Mouse (Mus musculus): ENCODE data around the gene Bach2. TPM values are rescaled to one million over a fixed set of nuclear protein-coding genes. Genes with fewer than 3 reads are reported as not detected.

The Bach2 gene
- polyA plus RNA-seq, 1 experiment from 2014 or later: 7.3 TPM

- Histone ChIP-seq H3K4me1 (ENCODE audit: control insufficient read depth, insufficient read depth, low read length) (peaks cover 7% of the 10 kb centered on the region; the same call in 1 of the 2 replicates), H3K27me3 (replicated peaks; ENCODE audit: control insufficient read depth, insufficient read depth, low read length) (no peaks in the 10 kb centered on the region), H3K9me3 (ENCODE audit: control insufficient read depth, low read length) (no peaks in the 10 kb centered on the region), H3K36me3 (ENCODE audit: control insufficient read depth, insufficient read depth, low read length) (no peaks in the 10 kb centered on the region), H3K4me3 (ENCODE audit: low read depth, low read length) (no peak overlapping the region), H3K27ac (replicated peaks; ENCODE audit: low read depth, low read length) (no peak overlapping the region), H3K9ac (ENCODE audit: low read depth, low read length) (no peak overlapping the region), H3K4me2 (ENCODE audit: low read depth, low read length) (no peak overlapping the region)
- DNase-seq (ENCODE audit: low spot score) (no peak), ATAC-seq (ENCODE audit: low read depth) (no peak)
- 76% methylated on average over 12 of the region's 12 CpGs for WGBS
Observed at GRCm38 (mm10) chr4:32335659-32336058, 97.1 kb downstream of the Bach2 start.

DNA sequence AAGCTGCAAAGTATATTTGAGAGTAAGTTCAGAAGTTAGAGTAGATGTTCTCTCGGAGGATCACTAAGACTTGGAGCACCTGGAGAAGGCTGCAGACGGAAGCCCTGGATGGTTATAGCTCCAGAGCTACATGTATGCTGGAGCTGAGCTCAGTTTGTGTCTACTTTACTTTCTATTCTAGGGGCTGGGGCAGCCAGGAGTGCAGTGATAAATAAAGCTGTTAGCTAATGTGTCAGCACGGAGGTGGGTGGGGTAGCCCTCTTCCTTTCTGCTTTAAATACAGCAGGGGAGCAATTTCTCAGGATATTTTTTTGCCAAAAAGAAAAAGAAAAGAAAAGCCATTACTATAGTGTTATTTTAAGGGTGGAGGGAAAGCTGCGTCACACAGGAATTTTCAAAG, 98.0 kb downstream of the Bach2 start:
- H3K4me3 ChIP-seq (ENCODE audit: low read depth, low read length): no peak overlapping the region
- H3K4me1 ChIP-seq (ENCODE audit: control insufficient read depth, insufficient read depth, low read length): peaks cover 7% of the 10 kb centered on the region; the same call in 1 of the 2 replicates
- no peaks in the 10 kb centered on the region for H3K36me3 ChIP-seq (ENCODE audit: control insufficient read depth, insufficient read depth, low read length)
- no peaks in the 10 kb centered on the region for H3K27me3 ChIP-seq (replicated peaks; ENCODE audit: control insufficient read depth, insufficient read depth, low read length)
- no peak overlapping the region for H3K9ac ChIP-seq (ENCODE audit: low read depth, low read length)
- H3K27ac ChIP-seq (replicated peaks; ENCODE audit: low read depth, low read length): no peak overlapping the region
- WGBS: 59% methylated on average over 4 of the region's 4 CpGs
- no peak overlapping the region for H3K4me2 ChIP-seq (ENCODE audit: low read depth, low read length)
- ATAC-seq (ENCODE audit: low read depth) (no peak), DNase-seq (ENCODE audit: low spot score) (no peak)
- no peaks in the 10 kb centered on the region for H3K9me3 ChIP-seq (ENCODE audit: control insufficient read depth, low read length)

DNA sequence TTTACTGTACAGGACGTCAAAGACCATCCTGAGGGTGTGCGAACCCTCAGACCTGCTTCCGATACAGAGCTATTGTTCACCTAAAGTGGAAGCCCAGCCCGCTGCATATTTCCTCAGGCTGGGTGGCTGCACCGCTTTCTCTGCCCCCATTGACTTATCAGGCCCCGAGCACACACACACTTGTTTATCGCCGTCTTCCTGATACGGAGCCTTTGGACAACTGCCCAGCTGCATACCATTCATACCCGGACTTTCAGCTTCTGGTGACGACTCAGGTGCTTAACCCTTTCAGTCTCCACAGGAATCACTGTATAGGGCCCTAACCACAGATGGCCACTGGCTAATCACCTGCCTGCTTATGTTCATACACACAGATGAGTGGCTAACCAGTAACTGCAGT, 99.0 kb downstream of the Bach2 start:
- H3K4me3 ChIP-seq (ENCODE audit: low read depth, low read length): no peak overlapping the region
- no peak overlapping the region for H3K27ac ChIP-seq (replicated peaks; ENCODE audit: low read depth, low read length)
- 14% methylated on average over 11 of the region's 11 CpGs for WGBS
- H3K4me1 ChIP-seq (ENCODE audit: control insufficient read depth, insufficient read depth, low read length): peaks cover 7% of the 10 kb centered on the region; the same call in 1 of the 2 replicates
- H3K4me2 ChIP-seq (ENCODE audit: low read depth, low read length): 0 out of 2 replicates have a peak overlapping the region, but pooled peaks have one; percentile 4
- ATAC-seq (ENCODE audit: low read depth): peak; percentile 49; the same call in 1 of the 2 replicates
- H3K9ac ChIP-seq (ENCODE audit: low read depth, low read length): no peak overlapping the region
- no peaks in the 10 kb centered on the region for H3K9me3 ChIP-seq (ENCODE audit: control insufficient read depth, low read length)
- H3K27me3 ChIP-seq (replicated peaks; ENCODE audit: control insufficient read depth, insufficient read depth, low read length): no peaks in the 10 kb centered on the region
- peak; percentile 69 for DNase-seq (ENCODE audit: low spot score)
- H3K36me3 ChIP-seq (ENCODE audit: control insufficient read depth, insufficient read depth, low read length): no peaks in the 10 kb centered on the region

GRCm38 (mm10) chr4:32338451-32338850, 99.8 kb downstream of the Bach2 start:
- peaks cover 13% of the 10 kb centered on the region; the same call in 1 of the 2 replicates for H3K4me1 ChIP-seq (ENCODE audit: control insufficient read depth, insufficient read depth, low read length)
- no peak overlapping the region for H3K4me3 ChIP-seq (ENCODE audit: low read depth, low read length)
- no peak overlapping the region for H3K9ac ChIP-seq (ENCODE audit: low read depth, low read length)
- H3K27ac ChIP-seq (replicated peaks; ENCODE audit: low read depth, low read length): no peak overlapping the region
- 71% methylated on average over 10 of the region's 10 CpGs for WGBS
- DNase-seq (ENCODE audit: low spot score): no peak
- no peaks in the 10 kb centered on the region for H3K36me3 ChIP-seq (ENCODE audit: control insufficient read depth, insufficient read depth, low read length)
- no peak for ATAC-seq (ENCODE audit: low read depth)
- H3K4me2 ChIP-seq (ENCODE audit: low read depth, low read length): no peak overlapping the region
- no peaks in the 10 kb centered on the region for H3K27me3 ChIP-seq (replicated peaks; ENCODE audit: control insufficient read depth, insufficient read depth, low read length)
- H3K9me3 ChIP-seq (ENCODE audit: control insufficient read depth, low read length): no peaks in the 10 kb centered on the region

GRCm38 (mm10) chr4:32340844-32341243, 102.2 kb downstream of the Bach2 start:
- Histone ChIP-seq H3K4me2 (ENCODE audit: low read depth, low read length) (no peak overlapping the region), H3K27me3 (replicated peaks; ENCODE audit: control insufficient read depth, insufficient read depth, low read length) (no peaks in the 10 kb centered on the region), H3K4me1 (ENCODE audit: control insufficient read depth, insufficient read depth, low read length) (peaks cover 17% of the 10 kb centered on the region; the same call in 1 of the 2 replicates), H3K4me3 (ENCODE audit: low read depth, low read length) (no peak overlapping the region), H3K9me3 (ENCODE audit: control insufficient read depth, low read length) (no peaks in the 10 kb centered on the region), H3K9ac (ENCODE audit: low read depth, low read length) (no peak overlapping the region), H3K36me3 (ENCODE audit: control insufficient read depth, insufficient read depth, low read length) (no peaks in the 10 kb centered on the region), H3K27ac (replicated peaks; ENCODE audit: low read depth, low read length) (no peak overlapping the region)
- DNase-seq (ENCODE audit: low spot score) (no peak), ATAC-seq (ENCODE audit: low read depth) (0 out of 2 replicates have a peak, but pooled peaks have one; percentile 23)
- WGBS: 63% methylated on average over 7 of the region's 7 CpGs

- Histone ChIP-seq H3K27ac (replicated peaks; ENCODE audit: low read depth, low read length) (no peak overlapping the region), H3K4me2 (ENCODE audit: low read depth, low read length) (no peak overlapping the region), H3K4me3 (ENCODE audit: low read depth, low read length) (no peak overlapping the region), H3K27me3 (replicated peaks; ENCODE audit: control insufficient read depth, insufficient read depth, low read length) (no peaks in the 10 kb centered on the region), H3K9ac (ENCODE audit: low read depth, low read length) (no peak overlapping the region), H3K4me1 (ENCODE audit: control insufficient read depth, insufficient read depth, low read length) (peaks cover 17% of the 10 kb centered on the region; the same call in 1 of the 2 replicates), H3K36me3 (ENCODE audit: control insufficient read depth, insufficient read depth, low read length) (no peaks in the 10 kb centered on the region), H3K9me3 (ENCODE audit: control insufficient read depth, low read length) (no peaks in the 10 kb centered on the region)
- ATAC-seq (ENCODE audit: low read depth) (no peak), DNase-seq (ENCODE audit: low spot score) (no peak)
- 74% methylated on average over 7 of the region's 7 CpGs for WGBS
Observed at GRCm38 (mm10) chr4:32342269-32342668, 103.7 kb downstream of the Bach2 start.

- Histone ChIP-seq H3K9me3 (ENCODE audit: control insufficient read depth, low read length) (no peaks in the 10 kb centered on the region), H3K4me3 (ENCODE audit: low read depth, low read length) (no peak overlapping the region), H3K27ac (replicated peaks; ENCODE audit: low read depth, low read length) (peak overlapping the region; percentile 44; the same call in 1 of the 2 replicates), H3K36me3 (ENCODE audit: control insufficient read depth, insufficient read depth, low read length) (no peaks in the 10 kb centered on the region), H3K27me3 (replicated peaks; ENCODE audit: control insufficient read depth, insufficient read depth, low read length) (no peaks in the 10 kb centered on the region), H3K4me2 (ENCODE audit: low read depth, low read length) (no peak overlapping the region), H3K4me1 (ENCODE audit: control insufficient read depth, insufficient read depth, low read length) (0 out of 2 replicates have a peak, but pooled peaks cover 10% of the 10 kb centered on the region), H3K9ac (ENCODE audit: low read depth, low read length) (no peak overlapping the region)
- ATAC-seq (ENCODE audit: low read depth): no peak
- DNase-seq (ENCODE audit: low spot score): no peak
- 52% methylated on average over 14 of the region's 14 CpGs for WGBS
Observed at GRCm38 (mm10) chr4:32343256-32344165, 104.9 kb downstream of the Bach2 start.

DNA sequence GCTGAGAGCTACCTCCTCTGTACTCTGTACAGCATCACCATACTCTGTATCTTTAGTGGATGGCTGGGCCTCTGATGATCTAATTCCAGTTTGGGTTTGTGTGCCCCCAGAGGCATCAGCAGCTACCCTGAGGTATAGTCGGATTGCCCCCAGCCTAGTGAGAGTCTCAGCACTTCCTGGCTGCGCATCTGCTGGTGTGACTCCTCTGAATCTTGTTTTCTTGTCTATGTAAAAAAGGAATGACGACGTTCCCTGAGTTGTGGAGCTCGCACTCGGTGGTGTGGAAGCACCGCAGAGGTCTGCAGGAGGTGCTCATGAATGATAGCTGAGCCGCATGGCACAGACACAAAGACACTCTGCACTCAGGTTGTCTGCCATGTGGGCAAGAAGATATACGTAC, 105.7 kb downstream of the Bach2 start:
- Histone ChIP-seq H3K27me3 (replicated peaks; ENCODE audit: control insufficient read depth, insufficient read depth, low read length) (no peaks in the 10 kb centered on the region), H3K9me3 (ENCODE audit: control insufficient read depth, low read length) (no peaks in the 10 kb centered on the region), H3K36me3 (ENCODE audit: control insufficient read depth, insufficient read depth, low read length) (no peaks in the 10 kb centered on the region), H3K4me1 (ENCODE audit: control insufficient read depth, insufficient read depth, low read length) (0 out of 2 replicates have a peak, but pooled peaks cover 10% of the 10 kb centered on the region), H3K27ac (replicated peaks; ENCODE audit: low read depth, low read length) (no peak overlapping the region), H3K4me2 (ENCODE audit: low read depth, low read length) (no peak overlapping the region), H3K4me3 (ENCODE audit: low read depth, low read length) (no peak overlapping the region), H3K9ac (ENCODE audit: low read depth, low read length) (no peak overlapping the region)
- DNase-seq (ENCODE audit: low spot score) (no peak), ATAC-seq (ENCODE audit: low read depth) (no peak)
- 75% methylated on average over 9 of the region's 9 CpGs for WGBS
